Mouse (Mus musculus) forebrain, embryonic 15.5 days (tissue): ENCODE results near the gene Atf7ip. TPM values are rescaled to one million over a fixed set of nuclear protein-coding genes. Genes with fewer than 3 reads are reported as not detected.

Experiments
- ATAC-seq: fragments of 200-750 bp; cut with Nextera tagmentation; replicated peaks from 2 replicates; pipeline ENCODE4 v1.8.0; 2017; ENCODE audit warnings: mild to moderate bottlenecking, moderate TSS enrichment, moderate library complexity
- H3K27ac ChIP-seq: fragments of 300-500 bp; sonication (generic); replicated peaks from 2 replicates; pipeline ENCODE4 v1.5.1; 2015; ENCODE audit warnings: mild to moderate bottlenecking, inconsistent platforms
- H3K27me3 ChIP-seq: fragments of 300-500 bp; sonication (generic); 2 replicates; pipeline ENCODE4 v1.6.1; 2015; ENCODE audit warnings: inconsistent platforms
- H3K36me3 ChIP-seq: fragments of 300-500 bp; sonication (generic); 2 replicates; pipeline ENCODE4 v1.6.1; 2015; ENCODE audit warnings: mild to moderate bottlenecking, inconsistent platforms
- H3K4me1 ChIP-seq: fragments of 300-500 bp; sonication (generic); 2 replicates; pipeline ENCODE4 v1.6.1; 2015; ENCODE audit warnings: inconsistent platforms
- H3K4me2 ChIP-seq: fragments of 300-500 bp; sonication (generic); replicated peaks from 2 replicates; pipeline ENCODE4 v1.6.1; 2015; ENCODE audit warnings: mild to moderate bottlenecking, inconsistent platforms
- H3K4me3 ChIP-seq: fragments of 300-500 bp; sonication (generic); 2 replicates; pipeline ENCODE4 v1.5.1; 2015; ENCODE audit warnings: mild to moderate bottlenecking, inconsistent platforms
- H3K9ac ChIP-seq: fragments of 300-500 bp; sonication (generic); replicated peaks from 2 replicates; pipeline ENCODE4 v1.6.1; 2015; ENCODE audit warnings: mild to moderate bottlenecking, inconsistent platforms
- H3K9me3 ChIP-seq: fragments of 300-500 bp; sonication (generic); 2 replicates; pipeline ENCODE4 v1.6.1; 2016; ENCODE audit warnings: inconsistent platforms
- WGBS: fragments of 180-500 bp; shearing (Covaris S2); methylation state at CpG from one replicate; pipeline ENCODE4 v1.1.7; 2015; ENCODE audit warnings: mixed read lengths; 5-methylcytosine and 5-hydroxymethylcytosine counted together
- polyA plus RNA-seq: library from polyadenylated mRNA; unstranded; fragments of >200 nt; fragmentation: Nextera tagmentation; extraction: Ambion mirVana; gene quantifications from 2 replicates; pipeline ENCODE4 v1.2.1, GENCODE M21; 2015

The Atf7ip gene
- polyA plus RNA-seq, 1 experiment from 2014 or later, result 45.6 TPM

DNA sequence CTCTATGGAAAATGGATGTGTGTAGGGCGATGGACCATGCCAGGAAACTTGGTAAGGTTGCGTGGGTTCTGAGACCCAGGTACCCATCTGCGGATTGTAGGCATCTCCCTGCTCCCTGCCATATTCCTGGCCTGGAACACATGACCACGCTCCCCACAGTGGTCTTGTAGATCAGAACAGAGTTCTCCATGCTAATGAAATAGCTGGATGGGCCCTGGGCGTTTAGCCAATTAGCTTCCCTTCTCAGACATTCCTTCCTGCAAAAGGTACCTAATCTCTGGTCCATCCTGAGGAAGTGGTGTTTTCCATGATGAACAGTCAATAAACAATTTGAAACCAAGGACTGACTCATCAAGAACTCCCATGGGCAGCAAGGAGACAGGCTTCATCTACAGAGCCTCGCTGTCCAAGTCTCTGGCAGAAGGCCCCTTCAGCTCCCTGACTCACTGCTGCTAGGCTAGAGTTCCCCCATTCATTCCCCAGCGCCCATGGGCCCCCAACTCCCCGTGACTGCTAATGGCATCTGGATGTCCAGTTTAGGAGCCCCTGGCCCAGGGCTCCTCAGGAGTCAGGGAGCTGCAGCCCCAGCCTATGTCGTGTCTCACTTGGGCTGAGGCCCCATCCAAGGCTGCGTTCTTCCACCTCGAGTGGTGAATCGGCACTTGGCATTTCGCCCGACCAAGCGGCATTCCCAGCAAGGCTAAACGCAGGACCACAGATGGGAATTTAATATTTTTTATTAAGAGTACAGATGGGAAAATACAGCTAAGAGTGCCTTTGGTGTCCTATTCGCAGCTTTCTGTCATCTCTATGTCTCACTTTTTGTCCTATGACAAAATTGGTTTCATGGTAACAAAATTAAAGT lies 105.6 kb downstream of the Atf7ip start:
- Histone ChIP-seq H3K27me3 (no peaks in the 10 kb centered on the region), H3K9ac (no peak overlapping the region), H3K4me1 (no peaks in the 10 kb centered on the region), H3K9me3 (no peaks in the 10 kb centered on the region), H3K4me3 (no peak overlapping the region), H3K4me2 (no peak overlapping the region), H3K27ac (no peak overlapping the region), H3K36me3 (peaks cover 43% of the 10 kb centered on the region)
- WGBS, result 90% methylated on average over 17 of the region's 17 CpGs
- no peak for ATAC-seq

DNA sequence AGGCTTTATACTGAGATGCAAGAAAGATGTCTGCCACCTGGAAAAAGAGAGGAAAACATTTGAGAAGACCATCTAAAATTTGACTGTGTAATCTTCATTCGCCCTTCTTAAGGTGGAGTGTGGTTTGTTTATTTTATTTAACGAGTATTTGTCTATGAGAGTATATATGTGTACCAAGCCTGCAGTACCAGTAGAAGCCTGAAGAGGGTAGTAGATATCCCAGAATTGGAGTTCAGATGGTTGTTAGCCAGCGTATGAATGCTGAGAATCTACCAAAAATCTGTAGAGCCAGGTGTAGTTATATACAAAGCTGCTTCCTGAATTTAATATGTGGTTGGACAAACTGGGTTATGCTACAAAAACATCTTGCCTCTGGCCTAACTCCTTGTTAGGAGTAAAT lies 106.3 kb downstream of the Atf7ip start:
- ATAC-seq, result no peak
- no peak overlapping the region for H3K4me3 ChIP-seq
- H3K36me3 ChIP-seq, result peaks cover 38% of the 10 kb centered on the region
- no peak overlapping the region for H3K9ac ChIP-seq
- H3K27ac ChIP-seq, result no peak overlapping the region
- H3K27me3 ChIP-seq, result no peaks in the 10 kb centered on the region
- no peaks in the 10 kb centered on the region for H3K4me1 ChIP-seq
- H3K9me3 ChIP-seq, result no peaks in the 10 kb centered on the region
- H3K4me2 ChIP-seq, result no peak overlapping the region
- 97% methylated on average over 3 of the region's 3 CpGs for WGBS

DNA sequence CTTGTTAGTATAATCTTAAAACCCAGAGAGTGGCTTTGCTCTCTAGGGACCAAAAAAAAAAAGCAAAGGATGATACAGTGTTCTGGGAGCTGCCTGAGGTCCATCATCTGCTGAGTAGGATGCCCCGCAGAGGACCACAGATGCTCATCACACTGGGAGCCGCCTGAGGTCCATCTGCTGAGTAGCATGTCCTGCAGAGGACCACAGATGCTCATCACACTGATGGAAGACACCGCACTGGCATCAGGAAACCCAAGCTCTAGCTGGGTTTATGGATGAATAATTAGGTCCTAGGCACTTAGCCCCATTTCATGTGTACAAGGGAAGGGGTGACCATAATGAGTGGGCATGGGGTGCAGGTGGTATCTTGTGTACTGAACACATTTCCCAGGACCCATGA lies 108.2 kb downstream of the Atf7ip start:
- no peaks in the 10 kb centered on the region for H3K4me1 ChIP-seq
- no peak overlapping the region for H3K4me2 ChIP-seq
- no peak overlapping the region for H3K27ac ChIP-seq
- H3K27me3 ChIP-seq, result no peaks in the 10 kb centered on the region
- no peaks in the 10 kb centered on the region for H3K9me3 ChIP-seq
- 80% methylated on average over 3 of the region's 3 CpGs for WGBS
- H3K36me3 ChIP-seq, result peaks cover 22% of the 10 kb centered on the region
- H3K4me3 ChIP-seq, result no peak overlapping the region
- no peak overlapping the region for H3K9ac ChIP-seq
- ATAC-seq, result no peak

GRCm38 (mm10) chr6:136620361-136621139 lies 114.6 kb downstream of the Atf7ip start:
- Histone ChIP-seq H3K27ac (no peak overlapping the region), H3K36me3 (no peaks in the 10 kb centered on the region), H3K4me3 (no peak overlapping the region), H3K9me3 (no peaks in the 10 kb centered on the region), H3K4me2 (no peak overlapping the region), H3K4me1 (no peaks in the 10 kb centered on the region), H3K27me3 (no peaks in the 10 kb centered on the region), H3K9ac (no peak overlapping the region)
- 49% methylated on average over 17 of the region's 17 CpGs for WGBS
- ATAC-seq, result 0 out of 2 replicates have a peak, but pooled peaks have one; percentile 19

DNA sequence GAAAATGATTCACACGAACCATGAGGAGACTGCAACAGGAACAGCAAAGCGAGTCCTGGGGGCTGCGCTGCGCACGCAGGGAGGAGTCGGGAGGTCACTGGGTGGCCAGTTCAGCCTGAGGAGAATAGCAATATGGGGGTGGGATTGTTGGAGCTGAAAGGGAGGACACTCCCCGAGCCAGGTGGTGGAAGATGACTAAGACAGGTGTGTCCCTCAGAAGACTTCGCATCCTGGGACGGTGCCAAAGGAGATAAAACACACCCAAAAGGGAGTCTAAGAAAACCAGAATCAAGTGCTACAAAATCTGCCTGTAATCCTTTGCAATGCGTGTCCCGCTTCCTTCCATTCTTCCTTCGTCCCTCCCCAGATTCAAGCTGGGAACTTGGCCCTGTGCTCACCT lies 119.5 kb downstream of the Atf7ip start:
- Histone ChIP-seq H3K4me1 (no peaks in the 10 kb centered on the region), H3K4me3 (no peak overlapping the region), H3K9me3 (no peaks in the 10 kb centered on the region), H3K9ac (no peak overlapping the region), H3K4me2 (no peak overlapping the region), H3K36me3 (no peaks in the 10 kb centered on the region), H3K27ac (no peak overlapping the region), H3K27me3 (no peaks in the 10 kb centered on the region)
- ATAC-seq, result no peak
- WGBS, result 93% methylated on average over 12 of the region's 12 CpGs

DNA sequence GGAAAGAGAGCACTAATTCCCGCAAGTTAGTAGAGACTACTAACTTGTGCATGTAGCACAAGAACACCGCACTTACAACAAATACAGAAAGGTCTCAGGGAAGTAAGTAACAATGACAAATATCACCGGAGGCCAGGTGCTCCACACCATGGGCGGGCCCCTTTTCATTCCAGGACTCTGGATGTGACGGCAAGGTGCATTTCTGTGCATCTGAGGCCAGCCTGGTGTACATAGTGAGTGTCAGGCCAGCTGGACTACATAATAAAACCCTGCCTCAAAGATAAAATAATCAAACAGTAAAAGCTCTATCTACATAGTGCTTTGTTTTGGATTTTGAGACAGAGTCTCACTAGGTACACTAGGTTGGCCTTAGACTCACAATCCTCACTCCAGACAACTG lies 123.7 kb downstream of the Atf7ip start:
- Histone ChIP-seq H3K4me2 (no peak overlapping the region), H3K4me1 (no peaks in the 10 kb centered on the region), H3K27me3 (no peaks in the 10 kb centered on the region), H3K9me3 (no peaks in the 10 kb centered on the region), H3K36me3 (no peaks in the 10 kb centered on the region), H3K27ac (no peak overlapping the region), H3K9ac (no peak overlapping the region), H3K4me3 (no peak overlapping the region)
- WGBS, result 81% methylated on average over 5 of the region's 5 CpGs
- ATAC-seq, result no peak

- no peak overlapping the region for H3K9ac ChIP-seq
- no peaks in the 10 kb centered on the region for H3K36me3 ChIP-seq
- H3K9me3 ChIP-seq, result no peaks in the 10 kb centered on the region
- H3K4me2 ChIP-seq, result no peak overlapping the region
- no peak overlapping the region for H3K4me3 ChIP-seq
- H3K4me1 ChIP-seq, result no peaks in the 10 kb centered on the region
- H3K27ac ChIP-seq, result no peak overlapping the region
- ATAC-seq, result no peak
- WGBS, result 90% methylated on average over 8 of the region's 8 CpGs
- no peaks in the 10 kb centered on the region for H3K27me3 ChIP-seq
These were observed 125.6 kb downstream of the Atf7ip start for GRCm38 (mm10) chr6:136631519-136631918.

- ATAC-seq, result no peak
- 86% methylated on average over 13 of the region's 13 CpGs for WGBS
- Histone ChIP-seq H3K27me3 (no peaks in the 10 kb centered on the region), H3K9me3 (no peaks in the 10 kb centered on the region), H3K27ac (no peak overlapping the region), H3K9ac (no peak overlapping the region), H3K36me3 (no peaks in the 10 kb centered on the region), H3K4me2 (no peak overlapping the region), H3K4me3 (no peak overlapping the region), H3K4me1 (no peaks in the 10 kb centered on the region)
These were observed 126.1 kb downstream of the Atf7ip start for GRCm38 (mm10) chr6:136631945-136632534.

DNA sequence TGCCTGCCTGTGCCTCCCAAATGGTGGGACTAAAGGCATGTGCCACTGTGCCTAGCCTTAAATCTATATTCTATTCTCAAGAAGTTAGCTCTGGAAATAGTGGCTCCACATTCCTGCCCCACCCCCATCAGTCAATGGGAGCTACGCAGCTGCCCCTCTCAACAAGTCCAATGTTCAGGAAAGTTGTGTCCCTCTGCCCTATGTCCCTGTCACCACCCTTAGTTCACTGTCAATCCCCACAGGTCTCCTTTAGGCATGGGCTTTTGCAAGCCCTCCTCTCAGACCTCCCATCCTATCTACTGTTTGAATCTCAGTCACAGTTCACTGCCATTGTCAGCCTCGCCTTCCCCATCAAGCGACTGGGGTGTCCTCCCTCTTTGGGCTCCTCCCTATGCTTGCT lies 127.2 kb downstream of the Atf7ip start:
- Histone ChIP-seq H3K27ac (no peak overlapping the region), H3K27me3 (no peaks in the 10 kb centered on the region), H3K36me3 (no peaks in the 10 kb centered on the region), H3K4me2 (no peak overlapping the region), H3K4me3 (no peak overlapping the region), H3K4me1 (no peaks in the 10 kb centered on the region), H3K9me3 (no peaks in the 10 kb centered on the region), H3K9ac (no peak overlapping the region)
- 99% methylated on average over 3 of the region's 3 CpGs for WGBS
- ATAC-seq, result no peak

- H3K27me3 ChIP-seq, result no peaks in the 10 kb centered on the region
- H3K9me3 ChIP-seq, result no peaks in the 10 kb centered on the region
- H3K9ac ChIP-seq, result no peak overlapping the region
- WGBS, result 77% methylated on average over 6 of the region's 6 CpGs
- H3K4me2 ChIP-seq, result no peak overlapping the region
- no peak overlapping the region for H3K4me3 ChIP-seq
- no peaks in the 10 kb centered on the region for H3K36me3 ChIP-seq
- H3K27ac ChIP-seq, result no peak overlapping the region
- no peaks in the 10 kb centered on the region for H3K4me1 ChIP-seq
- no peak for ATAC-seq
These were observed 127.8 kb downstream of the Atf7ip start for GRCm38 (mm10) chr6:136633719-136634118.

- Histone ChIP-seq H3K4me2 (no peak overlapping the region), H3K36me3 (no peaks in the 10 kb centered on the region), H3K9ac (no peak overlapping the region), H3K9me3 (no peaks in the 10 kb centered on the region), H3K27ac (no peak overlapping the region), H3K4me1 (no peaks in the 10 kb centered on the region), H3K27me3 (no peaks in the 10 kb centered on the region), H3K4me3 (no peak overlapping the region)
- no peak for ATAC-seq
- WGBS, result 73% methylated on average over 3 of the region's 3 CpGs
These were observed 129.0 kb downstream of the Atf7ip start for GRCm38 (mm10) chr6:136634982-136635381.

DNA sequence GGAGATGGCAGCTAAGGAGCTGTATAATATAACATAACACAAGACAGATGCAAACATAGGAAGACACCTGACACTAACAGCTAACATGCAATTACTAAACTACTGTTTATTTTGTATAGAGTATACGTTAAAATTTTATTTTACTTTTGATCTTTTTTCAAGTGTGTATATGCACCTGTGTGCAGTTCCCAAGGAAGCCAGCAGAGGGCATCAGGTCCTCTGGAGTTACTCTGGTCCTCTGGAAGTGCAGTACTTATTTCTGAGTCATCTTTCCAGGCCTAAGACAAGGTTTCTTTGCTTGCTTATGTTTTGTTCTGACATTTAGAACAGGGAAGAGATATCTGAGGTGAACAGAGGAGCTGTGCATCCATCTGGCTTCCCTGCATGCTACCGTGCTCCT lies 138.2 kb downstream of the Atf7ip start:
- WGBS, result 90% methylated on average over 2 of the region's 2 CpGs
- H3K27me3 ChIP-seq, result no peaks in the 10 kb centered on the region
- no peaks in the 10 kb centered on the region for H3K9me3 ChIP-seq
- H3K27ac ChIP-seq, result no peak overlapping the region
- no peak for ATAC-seq
- no peak overlapping the region for H3K4me2 ChIP-seq
- H3K4me1 ChIP-seq, result 0 out of 2 replicates have a peak, but pooled peaks cover 6% of the 10 kb centered on the region
- H3K9ac ChIP-seq, result no peak overlapping the region
- no peaks in the 10 kb centered on the region for H3K36me3 ChIP-seq
- no peak overlapping the region for H3K4me3 ChIP-seq
